Mouse (Mus musculus) olfactory bulb, adult 2 months (tissue): ENCODE results near the gene Xk.

ENCODE experiments used
- CTCF ChIP-seq: fragments of 200-500 bp; IDR thresholded peaks from 2 replicates; pipeline ENCODE4 v1.5.1; 2012; ENCODE audit warnings: low read depth, mild to moderate bottlenecking, low read length, moderate library complexity; ENCODE audit not compliant: insufficient read depth
- POLR2A ChIP-seq: fragments of 200-500 bp; IDR thresholded peaks from 2 replicates; pipeline ENCODE4 v1.6.1; 2012; ENCODE audit warnings: mild to moderate bottlenecking, low read depth, low read length, moderate library complexity; ENCODE audit not compliant: insufficient read depth

DNA sequence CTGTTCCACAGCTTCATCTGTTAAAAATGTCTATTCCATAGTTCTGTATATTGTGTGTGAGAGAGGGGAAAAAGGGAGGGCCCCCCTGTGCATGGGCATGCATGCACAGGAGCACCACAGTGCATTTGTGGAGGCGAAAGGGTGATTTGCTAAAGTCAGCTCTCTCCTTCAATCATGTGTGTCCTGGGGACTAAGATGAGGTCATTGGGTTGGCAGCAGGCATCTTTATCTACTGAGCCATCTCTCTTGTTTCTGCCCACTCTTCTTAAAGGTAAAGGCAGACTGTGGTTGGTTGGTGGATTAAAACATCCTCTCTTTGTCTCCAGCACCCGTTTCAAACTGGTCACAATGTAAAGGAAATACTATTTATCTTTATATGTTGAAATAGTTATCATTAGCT, 45.5 kb upstream of the Xk start:
- TF ChIP-seq CTCF (no peak), POLR2A (no peak)
